Mouse (Mus musculus) common myeloid progenitor, adult 5-6 weeks (primary cell): ENCODE data around the gene Mast1. TPM values are rescaled to one million over a fixed set of nuclear protein-coding genes. Genes with fewer than 3 reads are reported as not detected.

ENCODE experiments used
- ATAC-seq: replicated peaks from 2 replicates; pipeline ENCODE4 v1.8.0; 2016; ENCODE audit warnings: low read depth, mild to moderate bottlenecking, moderate TSS enrichment, inconsistent platforms; ENCODE audit not compliant: poor library complexity, severe bottlenecking
- total RNA-seq: library from RNA; stranded (forward); fragments of 200-1000, 187-1606 nt; gene quantifications from 2 replicates; pipeline ENCODE4 v1.2.3, GENCODE M21; 2017

Gene Mast1
- total RNA-seq, 1 experiment from 2014 or later = not detected

GRCm38 (mm10) chr8:84892993-84893708 is 44.0 kb downstream of the Mast1 start:
- no peak for ATAC-seq

GRCm38 (mm10) chr8:84889141-84889540 is 48.0 kb downstream of the Mast1 start:
- ATAC-seq = no peak

GRCm38 (mm10) chr8:84888280-84888679 is 48.9 kb downstream of the Mast1 start:
- no peak for ATAC-seq

- 0 out of 2 replicates have a peak, but pooled peaks have one; percentile 39 for ATAC-seq
Measured at GRCm38 (mm10) chr8:84884728-84885127, 52.4 kb downstream of the Mast1 start.

DNA sequence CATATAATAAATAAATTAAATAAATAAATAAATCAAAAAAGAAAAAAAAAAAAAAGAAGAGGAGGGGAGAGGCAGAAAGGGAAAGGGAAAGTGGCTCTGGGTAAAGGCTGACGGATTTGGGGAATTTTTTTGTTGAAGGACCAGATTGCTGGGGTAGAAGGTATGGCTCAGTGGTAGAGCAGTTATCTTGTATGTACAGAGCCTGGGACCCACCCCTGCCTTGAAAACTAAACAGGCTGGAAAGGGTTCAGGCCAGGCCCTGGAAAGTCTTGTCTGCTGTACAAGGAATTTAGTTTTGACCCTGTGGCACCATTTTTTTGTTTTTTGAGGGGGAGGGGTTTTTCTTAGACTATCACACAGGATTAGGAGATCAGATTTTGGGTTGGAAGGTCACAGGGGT is 58.2 kb downstream of the Mast1 start:
- no peak for ATAC-seq

DNA sequence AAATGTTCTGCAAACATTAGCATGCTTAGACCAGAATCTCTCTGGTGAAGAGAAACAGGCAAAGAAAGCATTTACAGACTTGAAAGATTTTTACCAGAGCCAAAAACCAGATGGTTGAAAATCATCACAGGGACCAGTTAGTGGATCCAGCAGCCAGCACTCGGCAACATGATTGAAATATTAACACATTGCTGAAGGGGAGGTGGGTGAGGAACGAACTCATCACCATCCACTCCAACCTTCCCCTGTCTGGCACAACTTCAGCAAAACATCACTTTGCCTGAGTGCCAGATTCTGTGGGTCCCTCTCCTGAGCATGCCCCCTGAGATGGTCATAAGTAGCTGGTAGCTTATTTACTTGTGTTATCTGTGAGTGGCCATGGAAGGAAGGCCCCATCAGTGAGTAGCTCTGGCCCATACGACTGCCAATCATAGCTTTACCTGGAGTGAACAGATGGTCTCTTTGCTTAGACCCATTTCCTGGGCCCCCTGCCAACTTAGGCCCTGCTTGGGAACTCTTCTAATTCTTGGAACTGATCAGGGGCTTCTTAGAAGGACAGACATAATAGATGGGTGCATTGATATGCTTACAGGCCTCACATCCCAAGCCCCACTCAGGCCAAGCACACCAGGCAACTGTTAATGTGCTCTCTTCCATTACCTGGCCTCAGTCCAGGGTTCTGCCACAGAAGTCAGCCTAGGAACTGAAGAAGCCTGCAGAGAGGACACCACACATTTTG is 59.7 kb downstream of the Mast1 start:
- ATAC-seq = no peak

GRCm38 (mm10) chr8:84874339-84874738 is 62.8 kb downstream of the Mast1 start:
- ATAC-seq = no peak

- ATAC-seq = no peak
Measured at GRCm38 (mm10) chr8:84873016-84873415, 64.1 kb downstream of the Mast1 start.

GRCm38 (mm10) chr8:84872309-84872965 is 64.7 kb downstream of the Mast1 start:
- ATAC-seq = peak; percentile 22

DNA sequence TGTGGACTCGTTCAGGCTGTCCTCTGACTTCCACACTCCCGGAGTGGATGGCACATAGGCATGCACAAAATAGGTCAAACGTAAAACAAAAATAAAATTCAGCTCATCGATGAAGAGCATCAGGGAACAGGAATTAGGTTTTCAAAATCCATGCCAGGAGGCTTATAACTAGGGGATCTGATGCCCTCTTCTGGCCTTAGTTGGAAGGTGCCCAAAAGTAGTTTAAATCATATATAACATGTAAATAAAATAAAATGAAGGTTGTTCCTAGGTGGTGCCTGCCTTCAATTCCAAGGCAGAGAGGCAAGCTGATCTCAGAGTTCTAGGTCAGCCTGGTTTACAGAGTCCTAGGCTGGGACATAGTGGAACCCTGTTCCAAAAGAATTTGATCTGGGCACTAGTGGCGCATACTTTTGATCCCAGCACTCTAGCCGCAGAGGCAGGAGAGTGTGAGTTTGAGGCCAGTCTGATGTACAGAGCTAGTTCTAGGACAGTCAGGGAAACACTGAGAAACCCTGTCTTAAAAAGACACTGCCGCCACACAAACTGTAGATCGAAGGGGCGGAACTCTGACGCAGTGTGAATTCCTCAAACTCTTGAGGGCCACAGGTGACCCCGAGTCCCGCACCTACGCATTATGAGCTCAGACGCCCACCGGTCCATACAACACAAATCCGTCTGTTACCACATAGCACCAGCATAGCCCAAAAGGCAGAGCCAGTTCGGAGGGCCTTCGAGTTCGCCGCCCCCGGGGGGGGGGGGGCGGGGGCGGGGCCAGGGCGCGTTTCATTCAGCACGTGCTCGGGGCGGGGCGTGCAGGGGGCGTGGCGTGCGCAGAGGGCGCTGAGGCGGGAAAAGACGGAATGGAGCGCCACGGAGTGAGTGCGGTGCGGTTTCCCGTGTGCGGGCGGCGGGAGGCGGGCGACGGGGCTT is 65.5 kb downstream of the Mast1 start, which contains the start of gene Syce2:
Syce2 (plus strand) TSS at position 736 of the 933 bp plus-strand sequence.
- peak; percentile 70 for ATAC-seq

Other genes starting within 250 kb of the Mast1 start
- gene Nacc1, start 249.5 kb downstream of the Mast1 start, total RNA-seq = 46.5 and 55.3 TPM in 2 replicates
- gene Lyl1, start 235.9 kb downstream of the Mast1 start, total RNA-seq = 38.8 and 47.8 TPM in 2 replicates
- gene G430095P16Rik, start 214.4 kb downstream of the Mast1 start, total RNA-seq = 13.2 and 22.4 TPM in 2 replicates
- gene Nfix, start 137.0 kb downstream of the Mast1 start, total RNA-seq = 11.6 and 15.5 TPM in 2 replicates
- 2.8 and 4.1 TPM in 2 replicates for gene Dand5, start 114.5 kb downstream of the Mast1 start, total RNA-seq
- 56.5 and 63.7 TPM in 2 replicates for gene Gadd45gip1, start 105.8 kb downstream of the Mast1 start, total RNA-seq
- 30.0 and 45.4 TPM in 2 replicates for gene Rad23a, start 96.7 kb downstream of the Mast1 start, total RNA-seq
- gene Calr, start 90.4 kb downstream of the Mast1 start, total RNA-seq = 1,972 and 2,060 TPM in 2 replicates
- gene Farsa, start 80.4 kb downstream of the Mast1 start, total RNA-seq = 130 and 162 TPM in 2 replicates
- 138 and 142 TPM in 2 replicates for gene Syce2, start 65.2 kb downstream of the Mast1 start, total RNA-seq
- gene Gcdh, start 43.4 kb downstream of the Mast1 start, total RNA-seq = 16.4 and 25.2 TPM in 2 replicates
- 71.2 and 79.8 TPM in 2 replicates for gene Klf1, start 35.4 kb downstream of the Mast1 start, total RNA-seq
- 41.0 and 47.0 TPM in 2 replicates for gene Dnase2a, start 28.8 kb downstream of the Mast1 start, total RNA-seq
- gene Rtbdn, start 9.6 kb upstream of the Mast1 start, total RNA-seq = not detected in 2 replicates
- gene Gm49661, start 32.1 kb upstream of the Mast1 start, total RNA-seq = not detected in 2 replicates
- 631 and 634 TPM in 2 replicates for gene Prdx2, start 32.2 kb upstream of the Mast1 start, total RNA-seq
- gene Rnaseh2a, start 32.4 kb upstream of the Mast1 start, total RNA-seq = 95.8 and 148 TPM in 2 replicates
- 82.2 and 102 TPM in 2 replicates for gene Junb, start 41.4 kb upstream of the Mast1 start, total RNA-seq
- 9.2 and 13.5 TPM in 2 replicates for gene Hook2, start 53.2 kb upstream of the Mast1 start, total RNA-seq
- gene Best2, start 77.2 kb upstream of the Mast1 start, total RNA-seq = not detected in 2 replicates
- 52.3 and 52.6 TPM in 2 replicates for gene Asna1, start 87.9 kb upstream of the Mast1 start, total RNA-seq
- 202 and 410 TPM in 2 replicates for gene Trir, start 89.5 kb upstream of the Mast1 start, total RNA-seq
- 15.5 and 23.2 TPM in 2 replicates for gene Tnpo2, start 99.6 kb upstream of the Mast1 start, total RNA-seq
- 3.9 and 8.4 TPM in 2 replicates for gene Fbxw9, start 122.7 kb upstream of the Mast1 start, total RNA-seq
- not detected in 2 replicates for gene Gm5741, start 130.6 kb upstream of the Mast1 start, total RNA-seq
- 29.8 and 34.1 TPM in 2 replicates for gene Dhps, start 134.4 kb upstream of the Mast1 start, total RNA-seq
- gene Wdr83os, start 143.4 kb upstream of the Mast1 start, total RNA-seq = 52.3 and 58.1 TPM in 2 replicates
- 25.7 and 26.7 TPM in 2 replicates for gene Wdr83, start 143.9 kb upstream of the Mast1 start, total RNA-seq
- 39.6 and 42.0 TPM in 2 replicates for gene Man2b1, start 145.9 kb upstream of the Mast1 start, total RNA-seq
- not detected in 2 replicates for gene Zfp791, start 185.7 kb upstream of the Mast1 start, total RNA-seq
- not detected in 2 replicates for gene Cks1brt, start 214.6 kb upstream of the Mast1 start, total RNA-seq